Mouse (Mus musculus): ENCODE data around the gene Elavl1. TPM values are rescaled to one million over a fixed set of nuclear protein-coding genes. Genes with fewer than 3 reads are reported as not detected.

Elavl1 gene
- polyA plus RNA-seq, 1 experiment from 2014 or later: 245 TPM

GRCm38 (mm10) chr8:4292738-4293137 lies 32.5 kb downstream of the Elavl1 start:
- ATAC-seq (replicated peaks; ENCODE audit: low FRiP score, low TSS enrichment, low read depth) (no peak), DNase-seq (ENCODE audit: low spot score) (no peak)
- WGBS: 87% methylated on average over 5 of the region's 5 CpGs
- no peak overlapping the region for H3K27ac ChIP-seq (ENCODE audit: low read depth)
- no peak overlapping the region for H3K4me3 ChIP-seq (ENCODE audit: low read depth, low read length)
- no peaks in the 10 kb centered on the region for H3K27me3 ChIP-seq (replicated peaks; ENCODE audit: control insufficient read depth, insufficient read depth, low read length)
- no peaks in the 10 kb centered on the region for H3K4me1 ChIP-seq (replicated peaks; ENCODE audit: control insufficient read depth, insufficient read depth, low read length)
- peaks cover 95% of the 10 kb centered on the region for H3K36me3 ChIP-seq (ENCODE audit: control insufficient read depth, insufficient read depth, low read length)
- no peaks in the 10 kb centered on the region for H3K9me3 ChIP-seq (ENCODE audit: control insufficient read depth, low read length)
- H3K9ac ChIP-seq (ENCODE audit: low read length): no peak overlapping the region
- no peak overlapping the region for H3K4me2 ChIP-seq (ENCODE audit: low read length)

- H3K9me3 ChIP-seq (ENCODE audit: control insufficient read depth, low read length): no peaks in the 10 kb centered on the region
- no peaks in the 10 kb centered on the region for H3K27me3 ChIP-seq (replicated peaks; ENCODE audit: control insufficient read depth, insufficient read depth, low read length)
- WGBS: 31% methylated on average over 9 of the region's 9 CpGs
- peak overlapping the region; percentile 70 for H3K4me2 ChIP-seq (ENCODE audit: low read length)
- H3K27ac ChIP-seq (ENCODE audit: low read depth): peak overlapping the region; percentile 36; the same call in 1 of the 2 replicates
- peak overlapping the region; percentile 84 for H3K4me3 ChIP-seq (ENCODE audit: low read depth, low read length)
- peaks cover 28% of the 10 kb centered on the region for H3K36me3 ChIP-seq (ENCODE audit: control insufficient read depth, insufficient read depth, low read length)
- H3K9ac ChIP-seq (ENCODE audit: low read length): peak overlapping the region; percentile 76
- ATAC-seq (replicated peaks; ENCODE audit: low FRiP score, low TSS enrichment, low read depth) (peak; percentile 59; the same call in 1 of the 2 replicates), DNase-seq (ENCODE audit: low spot score) (no peak)
- peaks cover 4% of the 10 kb centered on the region; the same call in 1 of the 2 replicates for H3K4me1 ChIP-seq (replicated peaks; ENCODE audit: control insufficient read depth, insufficient read depth, low read length)
These were observed 49.1 kb downstream of the Elavl1 start for GRCm38 (mm10) chr8:4276111-4276465.

GRCm38 (mm10) chr8:4275275-4276110 lies 49.7 kb downstream of the Elavl1 start, which contains the start of gene Timm44:
Timm44 (minus strand) TSS chr8:4275913.
- no peaks in the 10 kb centered on the region for H3K27me3 ChIP-seq (replicated peaks; ENCODE audit: control insufficient read depth, insufficient read depth, low read length)
- peak; percentile 94 for ATAC-seq (replicated peaks; ENCODE audit: low FRiP score, low TSS enrichment, low read depth)
- H3K36me3 ChIP-seq (ENCODE audit: control insufficient read depth, insufficient read depth, low read length): peaks cover 34% of the 10 kb centered on the region
- no peaks in the 10 kb centered on the region for H3K9me3 ChIP-seq (ENCODE audit: control insufficient read depth, low read length)
- WGBS: under 1% methylated on average over 39 of the region's 39 CpGs
- peak within 1 kb of the TSS; percentile 36; the same call in 1 of the 2 replicates for H3K27ac ChIP-seq (ENCODE audit: low read depth)
- H3K9ac ChIP-seq (ENCODE audit: low read length): peak within 1 kb of the TSS; percentile 76
- H3K4me1 ChIP-seq (replicated peaks; ENCODE audit: control insufficient read depth, insufficient read depth, low read length): peaks cover 4% of the 10 kb centered on the region; the same call in 1 of the 2 replicates
- peak within 1 kb of the TSS; percentile 84 for H3K4me3 ChIP-seq (ENCODE audit: low read depth, low read length)
- DNase-seq (ENCODE audit: low spot score): peak; percentile 96
- peak within 1 kb of the TSS; percentile 70 for H3K4me2 ChIP-seq (ENCODE audit: low read length)

DNA sequence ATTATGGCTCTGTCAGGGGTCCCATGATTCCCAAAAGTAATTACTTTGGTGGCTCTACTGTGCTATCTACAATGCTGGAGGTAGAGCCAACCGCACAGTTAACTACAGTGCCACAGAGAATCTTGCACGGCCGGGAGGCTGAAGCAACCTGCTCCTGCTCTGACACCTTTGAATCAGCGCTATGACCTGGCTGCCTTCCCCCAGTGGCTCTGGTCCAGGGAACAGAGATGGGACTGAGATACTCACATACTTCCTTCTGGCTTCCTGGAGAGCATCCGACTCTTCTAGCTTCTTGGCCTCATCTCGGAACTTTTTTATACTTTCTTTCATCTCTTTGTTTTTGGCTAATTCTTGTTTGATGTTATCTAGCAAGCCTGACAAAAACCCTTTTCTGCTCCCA lies 55.6 kb downstream of the Elavl1 start:
- DNase-seq (ENCODE audit: low spot score): no peak
- Histone ChIP-seq H3K9me3 (ENCODE audit: control insufficient read depth, low read length) (no peaks in the 10 kb centered on the region), H3K4me1 (replicated peaks; ENCODE audit: control insufficient read depth, insufficient read depth, low read length) (no peaks in the 10 kb centered on the region), H3K4me3 (ENCODE audit: low read depth, low read length) (no peak overlapping the region), H3K27me3 (replicated peaks; ENCODE audit: control insufficient read depth, insufficient read depth, low read length) (no peaks in the 10 kb centered on the region), H3K4me2 (ENCODE audit: low read length) (no peak overlapping the region), H3K36me3 (ENCODE audit: control insufficient read depth, insufficient read depth, low read length) (peaks cover 91% of the 10 kb centered on the region), H3K27ac (ENCODE audit: low read depth) (no peak overlapping the region), H3K9ac (ENCODE audit: low read length) (no peak overlapping the region)
- WGBS: 91% methylated on average over 6 of the region's 6 CpGs
- ATAC-seq (replicated peaks; ENCODE audit: low FRiP score, low TSS enrichment, low read depth): no peak

DNA sequence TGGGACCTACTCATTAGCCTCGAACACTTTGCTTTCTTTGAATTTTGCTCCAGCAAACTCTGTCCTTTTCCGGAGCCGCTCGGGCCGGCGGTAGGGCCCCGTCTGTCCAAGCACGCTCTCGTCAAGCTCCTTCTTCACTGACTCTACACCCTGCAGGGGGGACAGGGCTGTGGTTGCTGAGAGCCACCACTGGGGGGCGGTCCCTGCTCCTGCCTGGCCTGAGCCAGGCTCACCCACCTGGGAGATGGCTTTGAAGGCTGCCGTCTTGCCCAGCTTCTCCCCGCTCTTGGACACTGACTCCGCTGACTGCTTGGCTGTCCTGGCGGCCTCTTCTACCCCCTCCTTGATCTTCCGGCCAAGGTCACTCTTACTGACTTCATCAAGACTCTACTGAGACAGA lies 57.6 kb downstream of the Elavl1 start:
- Histone ChIP-seq H3K4me2 (ENCODE audit: low read length) (no peak overlapping the region), H3K9ac (ENCODE audit: low read length) (no peak overlapping the region), H3K27me3 (replicated peaks; ENCODE audit: control insufficient read depth, insufficient read depth, low read length) (no peaks in the 10 kb centered on the region), H3K4me1 (replicated peaks; ENCODE audit: control insufficient read depth, insufficient read depth, low read length) (no peaks in the 10 kb centered on the region), H3K9me3 (ENCODE audit: control insufficient read depth, low read length) (no peaks in the 10 kb centered on the region), H3K4me3 (ENCODE audit: low read depth, low read length) (no peak overlapping the region), H3K27ac (ENCODE audit: low read depth) (no peak overlapping the region), H3K36me3 (ENCODE audit: control insufficient read depth, insufficient read depth, low read length) (peaks cover 96% of the 10 kb centered on the region)
- 83% methylated on average over 15 of the region's 15 CpGs for WGBS
- ATAC-seq (replicated peaks; ENCODE audit: low FRiP score, low TSS enrichment, low read depth) (no peak), DNase-seq (ENCODE audit: low spot score) (no peak)

- no peaks in the 10 kb centered on the region for H3K27me3 ChIP-seq (replicated peaks; ENCODE audit: control insufficient read depth, insufficient read depth, low read length)
- ATAC-seq (replicated peaks; ENCODE audit: low FRiP score, low TSS enrichment, low read depth) (no peak), DNase-seq (ENCODE audit: low spot score) (no peak)
- 91% methylated on average over 15 of the region's 15 CpGs for WGBS
- no peaks in the 10 kb centered on the region for H3K4me1 ChIP-seq (replicated peaks; ENCODE audit: control insufficient read depth, insufficient read depth, low read length)
- no peak overlapping the region for H3K4me2 ChIP-seq (ENCODE audit: low read length)
- no peaks in the 10 kb centered on the region for H3K9me3 ChIP-seq (ENCODE audit: control insufficient read depth, low read length)
- no peak overlapping the region for H3K27ac ChIP-seq (ENCODE audit: low read depth)
- H3K9ac ChIP-seq (ENCODE audit: low read length): no peak overlapping the region
- H3K4me3 ChIP-seq (ENCODE audit: low read depth, low read length): no peak overlapping the region
- H3K36me3 ChIP-seq (ENCODE audit: control insufficient read depth, insufficient read depth, low read length): peaks cover 99% of the 10 kb centered on the region
These were observed 59.9 kb downstream of the Elavl1 start for GRCm38 (mm10) chr8:4265160-4265914.

- H3K9me3 ChIP-seq (ENCODE audit: control insufficient read depth, low read length): no peaks in the 10 kb centered on the region
- no peak for ATAC-seq (replicated peaks; ENCODE audit: low FRiP score, low TSS enrichment, low read depth)
- H3K4me2 ChIP-seq (ENCODE audit: low read length): no peak overlapping the region
- H3K27ac ChIP-seq (ENCODE audit: low read depth): no peak overlapping the region
- peaks cover 85% of the 10 kb centered on the region for H3K36me3 ChIP-seq (ENCODE audit: control insufficient read depth, insufficient read depth, low read length)
- H3K27me3 ChIP-seq (replicated peaks; ENCODE audit: control insufficient read depth, insufficient read depth, low read length): no peaks in the 10 kb centered on the region
- no peak overlapping the region for H3K4me3 ChIP-seq (ENCODE audit: low read depth, low read length)
- no peak for DNase-seq (ENCODE audit: low spot score)
- H3K9ac ChIP-seq (ENCODE audit: low read length): no peak overlapping the region
- WGBS: 88% methylated on average over 8 of the region's 8 CpGs
- H3K4me1 ChIP-seq (replicated peaks; ENCODE audit: control insufficient read depth, insufficient read depth, low read length): peaks cover 7% of the 10 kb centered on the region; the same call in 1 of the 2 replicates
These were observed 62.0 kb downstream of the Elavl1 start for GRCm38 (mm10) chr8:4263105-4263791.

- ATAC-seq (replicated peaks; ENCODE audit: low FRiP score, low TSS enrichment, low read depth) (no peak), DNase-seq (ENCODE audit: low spot score) (no peak)
- Histone ChIP-seq H3K9me3 (ENCODE audit: control insufficient read depth, low read length) (no peaks in the 10 kb centered on the region), H3K27me3 (replicated peaks; ENCODE audit: control insufficient read depth, insufficient read depth, low read length) (no peaks in the 10 kb centered on the region), H3K4me3 (ENCODE audit: low read depth, low read length) (no peak overlapping the region), H3K4me2 (ENCODE audit: low read length) (no peak overlapping the region), H3K36me3 (ENCODE audit: control insufficient read depth, insufficient read depth, low read length) (peaks cover 70% of the 10 kb centered on the region), H3K27ac (ENCODE audit: low read depth) (peak overlapping the region; percentile 83; the same call in 1 of the 2 replicates), H3K9ac (ENCODE audit: low read length) (peak overlapping the region; percentile 25; the same call in 1 of the 2 replicates), H3K4me1 (replicated peaks; ENCODE audit: control insufficient read depth, insufficient read depth, low read length) (peaks cover 16% of the 10 kb centered on the region)
- WGBS: 83% methylated on average over 4 of the region's 4 CpGs
These were observed 65.4 kb downstream of the Elavl1 start for GRCm38 (mm10) chr8:4259805-4260170.

All from intestine, embryonic 14.5 days (tissue).